Mouse (Mus musculus): ENCODE measurements around the gene Kxd1.
A peak's percentile ranks its signal among the peaks of the same experiment; 100 is the strongest.

The Kxd1 gene

GRCm38 (mm10) chr8:70494416-70494945 is 33.3 kb downstream of the Kxd1 start:
- no peak for DNase-seq (ENCODE audit: extremely low read depth, low read depth)

GRCm38 (mm10) chr8:70493692-70494415 is 33.9 kb downstream of the Kxd1 start:
- DNase-seq (ENCODE audit: extremely low read depth, low read depth), result no peak

GRCm38 (mm10) chr8:70492664-70493640 is 34.8 kb downstream of the Kxd1 start, which contains the start of gene Crlf1:
Crlf1 (plus strand) TSS chr8:70493158.
- DNase-seq (ENCODE audit: extremely low read depth, low read depth), result no peak

- DNase-seq (ENCODE audit: extremely low read depth, low read depth), result no peak
Measured at GRCm38 (mm10) chr8:70490880-70491495, 36.8 kb downstream of the Kxd1 start.

- no peak for DNase-seq (ENCODE audit: extremely low read depth, low read depth)
Measured at GRCm38 (mm10) chr8:70490061-70490879, 37.5 kb downstream of the Kxd1 start.

- DNase-seq (ENCODE audit: extremely low read depth, low read depth), result no peak
Measured at GRCm38 (mm10) chr8:70489576-70489975, 38.2 kb downstream of the Kxd1 start.

GRCm38 (mm10) chr8:70488931-70489470 is 38.8 kb downstream of the Kxd1 start:
- no peak for DNase-seq (ENCODE audit: extremely low read depth, low read depth)

- DNase-seq (ENCODE audit: extremely low read depth, low read depth), result no peak
Measured at GRCm38 (mm10) chr8:70487993-70488796, 39.6 kb downstream of the Kxd1 start.

GRCm38 (mm10) chr8:70486941-70487520 is 40.7 kb downstream of the Kxd1 start, which contains the start of gene Tmem59l:
Tmem59l (minus strand) TSS chr8:70487358.
- DNase-seq (ENCODE audit: extremely low read depth, low read depth), result no peak

GRCm38 (mm10) chr8:70486191-70486681 is 41.5 kb downstream of the Kxd1 start:
- DNase-seq (ENCODE audit: extremely low read depth, low read depth), result no peak

- no peak for DNase-seq (ENCODE audit: extremely low read depth, low read depth)
Measured at GRCm38 (mm10) chr8:70482943-70483342, 44.8 kb downstream of the Kxd1 start.

- no peak for DNase-seq (ENCODE audit: extremely low read depth, low read depth)
Measured at GRCm38 (mm10) chr8:70481908-70482307, 45.8 kb downstream of the Kxd1 start.

GRCm38 (mm10) chr8:70477269-70477982 is 50.3 kb downstream of the Kxd1 start:
- DNase-seq (ENCODE audit: extremely low read depth, low read depth), result peak; percentile 81

GRCm38 (mm10) chr8:70476333-70477268 is 51.2 kb downstream of the Kxd1 start, which contains the start of gene Klhl26:
Klhl26 (minus strand) TSS chr8:70476968.
- peak; percentile 94 for DNase-seq (ENCODE audit: extremely low read depth, low read depth)

- DNase-seq (ENCODE audit: extremely low read depth, low read depth), result no peak
Measured at GRCm38 (mm10) chr8:70471856-70472255, 55.9 kb downstream of the Kxd1 start.

- no peak for DNase-seq (ENCODE audit: extremely low read depth, low read depth)
Measured at GRCm38 (mm10) chr8:70469938-70470337, 57.8 kb downstream of the Kxd1 start.

- peak; percentile 30 for DNase-seq (ENCODE audit: extremely low read depth, low read depth)
Measured at GRCm38 (mm10) chr8:70469295-70469916, 58.4 kb downstream of the Kxd1 start.
